Mouse (Mus musculus): ENCODE measurements around the gene Dtd2.
A peak's percentile ranks its signal among the peaks of the same experiment; 100 is the strongest.

The Dtd2 gene

DNA sequence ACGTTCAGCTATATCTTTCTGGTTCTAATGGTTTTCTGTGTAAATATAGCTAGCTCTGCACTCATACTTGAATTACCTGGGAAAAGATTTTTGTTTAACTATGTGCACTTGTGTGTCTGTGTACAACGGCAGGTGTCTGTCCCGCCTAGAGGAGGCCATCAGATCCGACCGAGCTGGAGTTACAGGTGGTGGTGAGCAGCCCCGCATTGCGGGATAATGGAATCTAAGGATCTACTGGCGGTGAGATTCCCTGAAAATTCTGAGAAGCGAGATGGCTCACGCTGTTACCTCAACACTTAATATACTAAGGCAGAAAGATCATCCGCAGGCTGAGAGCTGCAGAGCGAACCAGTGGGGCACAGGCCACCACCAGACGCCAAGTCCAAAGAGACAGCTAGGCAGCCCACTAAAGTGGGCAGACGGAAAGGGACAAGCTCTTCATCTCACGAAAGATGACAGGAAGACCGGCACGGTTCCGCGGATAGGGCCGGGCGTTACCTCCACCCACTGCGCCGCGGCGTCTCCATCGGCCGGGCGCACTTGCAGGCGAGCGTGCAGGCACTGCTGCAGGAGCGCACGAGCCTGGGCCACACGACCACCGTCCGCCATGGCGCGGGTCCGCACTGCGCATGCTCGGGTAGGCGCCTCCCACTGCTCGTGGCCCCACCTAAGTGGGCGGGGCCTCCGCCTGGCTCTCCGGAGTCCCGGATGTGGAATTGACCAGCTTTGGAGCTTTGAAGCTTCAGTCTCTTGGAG, at the start of gene Dtd2:
Gene Dtd2 (minus strand): TSS at position 625 of the 756 bp plus-strand sequence.
- peak; percentile 82 for DNase-seq (ENCODE audit: low spot score)

GRCm38 (mm10) chr12:52049324-52049723, 43.0 kb upstream of the Dtd2 start:
- DNase-seq (ENCODE audit: low spot score), result no peak

DNA sequence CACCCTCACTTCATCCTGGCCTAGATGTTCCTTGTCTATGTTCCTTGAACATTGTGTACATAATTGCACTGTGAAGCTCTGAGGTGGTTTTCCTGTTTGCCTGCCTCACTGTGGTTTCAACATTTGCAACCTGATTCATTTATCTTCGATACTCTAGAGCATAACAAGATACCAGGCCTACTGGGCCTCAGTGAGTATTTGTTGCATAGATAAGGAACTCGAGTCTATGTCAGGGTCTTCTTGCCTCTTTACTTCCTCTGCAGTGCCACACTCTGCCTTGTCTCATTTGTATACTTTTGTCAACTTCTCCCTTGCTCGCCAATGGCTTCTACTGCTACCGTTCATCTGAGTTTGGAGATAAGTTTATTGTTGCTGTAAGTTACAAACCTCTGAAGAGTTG, 40.1 kb upstream of the Dtd2 start:
- no peak for DNase-seq (ENCODE audit: low spot score)

DNA sequence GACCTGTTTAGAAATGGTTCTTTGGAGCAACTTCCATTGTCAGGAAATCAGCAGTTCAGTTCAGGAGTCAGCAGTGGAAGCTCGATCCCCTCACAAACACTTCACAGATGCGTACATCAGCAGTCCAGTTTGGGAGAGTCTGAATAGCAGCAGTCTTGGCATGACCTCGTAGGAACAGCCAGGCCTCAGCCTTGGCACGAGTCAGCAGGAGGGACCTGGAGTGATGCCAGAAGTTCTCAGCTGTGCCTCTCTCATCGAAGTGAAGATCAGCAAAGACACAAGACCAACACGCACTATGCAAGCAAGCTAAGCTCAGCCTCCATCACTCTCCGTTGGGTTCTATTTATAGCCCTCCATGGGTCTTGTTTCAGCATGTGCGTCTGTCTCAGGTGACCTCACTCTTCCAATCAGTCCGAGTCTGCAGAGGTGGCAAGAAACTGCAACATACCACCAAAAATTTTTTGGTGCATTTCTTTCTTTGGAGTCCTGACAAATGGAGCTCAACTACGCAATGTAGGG, 36.6 kb upstream of the Dtd2 start:
- DNase-seq (ENCODE audit: low spot score), result no peak

DNA sequence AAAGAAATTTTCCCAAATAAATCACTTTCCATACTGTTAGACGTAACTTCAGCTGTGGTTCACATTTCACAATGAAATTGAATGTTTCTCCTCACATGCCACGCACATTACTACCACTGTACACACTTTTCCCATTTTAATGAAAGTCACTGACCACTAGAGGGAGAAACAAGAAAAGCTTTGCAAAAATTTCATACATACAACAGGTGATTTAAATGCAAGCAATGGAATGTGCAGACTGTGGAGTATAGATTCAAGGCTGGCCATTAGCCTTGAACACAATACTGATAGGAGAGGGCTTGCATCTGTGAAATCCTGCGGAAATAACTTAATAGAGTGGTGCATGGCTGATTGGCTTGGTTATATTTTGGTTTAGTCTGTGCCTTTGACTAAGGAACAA, 32.1 kb upstream of the Dtd2 start:
- DNase-seq (ENCODE audit: low spot score), result no peak

GRCm38 (mm10) chr12:52034956-52035355, 28.7 kb upstream of the Dtd2 start:
- no peak for DNase-seq (ENCODE audit: low spot score)

GRCm38 (mm10) chr12:52032276-52032675, 26.0 kb upstream of the Dtd2 start:
- DNase-seq (ENCODE audit: low spot score), result no peak

DNA sequence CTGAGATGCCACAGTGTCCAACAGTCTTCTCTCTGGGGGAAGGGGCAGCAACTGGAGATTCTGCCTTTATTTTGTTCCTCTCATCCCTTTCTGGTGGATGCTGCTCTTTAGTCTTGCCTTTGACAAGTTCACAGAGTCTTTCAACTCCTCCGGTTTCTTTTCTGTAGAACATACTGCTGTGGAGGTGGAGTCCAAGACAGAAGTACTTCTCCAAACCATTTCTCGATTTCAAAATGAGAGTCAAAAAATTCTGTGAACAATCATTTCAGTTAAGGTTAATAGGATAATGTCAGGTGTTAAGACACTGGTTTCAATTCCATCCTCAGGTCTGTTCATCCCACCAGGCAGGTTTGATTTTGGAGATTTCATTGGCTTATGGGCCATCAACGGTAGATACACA, 21.7 kb upstream of the Dtd2 start, which contains the start of gene Gpr33:
Gene Gpr33 (minus strand): TSS at position 101 of the 400 bp plus-strand sequence.
- no peak for DNase-seq (ENCODE audit: low spot score)

DNA sequence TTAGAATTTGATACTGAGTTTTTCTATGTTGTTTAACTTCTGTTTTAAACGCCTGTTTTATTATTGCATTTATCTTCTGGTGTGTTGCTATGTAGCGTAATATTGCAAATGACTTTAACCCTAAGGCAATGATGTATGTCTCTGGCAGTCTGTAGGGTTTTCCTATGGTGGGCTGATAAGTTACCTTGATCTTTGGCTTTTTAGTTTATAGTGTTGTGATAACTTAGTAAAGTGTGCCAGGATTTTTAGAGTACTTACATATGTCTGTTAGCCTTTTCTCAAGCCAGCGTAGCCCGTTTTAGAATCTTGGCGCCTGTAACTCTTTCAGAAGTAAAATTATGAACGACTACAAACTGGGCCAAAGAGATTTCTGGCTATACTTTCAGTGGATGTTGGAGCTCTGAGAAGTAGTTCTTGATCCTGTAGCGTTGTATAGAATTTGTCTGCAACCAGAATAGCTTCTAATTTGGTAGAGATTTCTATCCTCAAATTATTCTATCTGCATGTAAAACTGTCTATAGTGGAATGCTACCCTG, 8.3 kb upstream of the Dtd2 start:
- no peak for DNase-seq (ENCODE audit: low spot score)

DNA sequence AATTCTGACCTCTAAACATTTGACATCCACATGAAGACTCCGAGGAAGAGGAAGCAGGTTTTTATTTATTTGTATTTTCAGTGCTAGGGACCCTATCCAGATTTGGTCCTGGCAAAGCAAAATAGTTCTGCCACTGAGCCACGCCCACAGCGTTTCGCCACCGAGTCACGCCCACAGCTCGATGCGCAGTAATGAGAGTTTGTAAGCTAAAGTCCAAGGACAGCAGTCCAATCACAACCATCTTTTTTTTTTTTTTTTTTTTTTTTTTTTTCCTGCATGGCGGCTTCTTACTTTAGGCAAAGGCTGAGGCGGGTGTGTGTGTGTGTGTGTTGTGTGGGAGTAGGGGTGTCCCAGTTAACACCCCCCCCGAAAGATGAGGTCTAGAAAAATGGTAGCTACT, 7.7 kb upstream of the Dtd2 start:
- no peak for DNase-seq (ENCODE audit: low spot score)

- DNase-seq (ENCODE audit: low spot score), result no peak
These were observed 7.0 kb upstream of the Dtd2 start for GRCm38 (mm10) chr12:52013274-52013673.

- no peak for DNase-seq (ENCODE audit: low spot score)
These were observed 5.9 kb upstream of the Dtd2 start for GRCm38 (mm10) chr12:52012159-52012558.

GRCm38 (mm10) chr12:52010630-52010961, 4.3 kb upstream of the Dtd2 start:
- DNase-seq (ENCODE audit: low spot score), result no peak

DNA sequence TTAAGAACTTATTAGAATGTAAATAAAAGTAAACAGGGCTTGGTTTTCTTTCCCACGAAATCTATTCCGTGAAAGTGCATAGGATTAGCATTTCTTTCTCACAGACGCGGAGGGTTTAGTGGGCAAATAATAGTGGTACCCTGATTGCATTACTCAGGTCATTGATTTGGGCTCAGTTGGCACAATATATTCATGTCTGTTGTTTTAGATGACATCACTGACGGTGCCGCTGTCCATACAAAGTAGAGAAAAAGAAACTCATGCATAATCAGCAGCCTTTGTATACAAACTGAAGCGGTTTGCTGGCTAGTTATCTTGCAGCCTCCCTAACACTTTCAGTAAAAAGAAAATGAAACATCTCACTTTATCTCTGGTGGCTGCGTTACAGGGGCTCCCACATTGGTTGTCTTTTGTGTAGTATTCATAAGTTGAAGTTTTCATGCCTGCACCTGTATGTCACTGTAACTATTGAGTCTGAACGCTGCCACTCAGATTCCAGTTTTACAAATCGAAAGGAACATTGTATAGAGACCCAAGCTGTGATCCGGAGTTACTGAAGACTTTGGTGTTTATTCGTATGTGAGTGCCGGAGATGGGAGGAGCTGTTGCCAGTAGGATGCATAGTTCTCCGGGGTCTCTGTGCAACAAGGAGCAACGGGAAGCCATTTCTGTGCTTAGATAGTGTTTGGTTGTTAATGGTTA, 3.8 kb upstream of the Dtd2 start:
- DNase-seq (ENCODE audit: low spot score), result no peak

GRCm38 (mm10) chr12:52006633-52006994, 313 bp upstream of the Dtd2 start:
- DNase-seq (ENCODE audit: low spot score), result no peak

- no peak for DNase-seq (ENCODE audit: low spot score)
These were observed 3.6 kb downstream of the Dtd2 start for GRCm38 (mm10) chr12:52002746-52003145.

DNA sequence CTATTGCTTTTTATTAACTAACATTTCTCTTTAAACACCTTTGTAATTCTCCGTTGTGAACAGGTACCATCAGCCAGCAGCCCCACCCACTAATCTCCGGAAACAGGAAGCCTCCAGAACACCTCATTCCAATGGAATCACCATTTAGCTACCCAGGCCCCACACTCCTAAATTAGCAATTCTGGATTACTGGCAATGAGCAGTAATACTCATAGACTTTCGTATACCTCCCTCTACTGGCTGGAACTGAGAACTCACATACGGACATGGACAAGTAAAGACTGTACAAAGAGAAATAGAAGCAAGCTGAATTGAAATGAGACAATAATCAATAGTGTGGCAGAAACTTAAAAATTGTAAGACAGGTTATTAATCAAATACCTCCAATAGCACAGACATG, 4.8 kb downstream of the Dtd2 start:
- DNase-seq (ENCODE audit: low spot score), result no peak

DNA sequence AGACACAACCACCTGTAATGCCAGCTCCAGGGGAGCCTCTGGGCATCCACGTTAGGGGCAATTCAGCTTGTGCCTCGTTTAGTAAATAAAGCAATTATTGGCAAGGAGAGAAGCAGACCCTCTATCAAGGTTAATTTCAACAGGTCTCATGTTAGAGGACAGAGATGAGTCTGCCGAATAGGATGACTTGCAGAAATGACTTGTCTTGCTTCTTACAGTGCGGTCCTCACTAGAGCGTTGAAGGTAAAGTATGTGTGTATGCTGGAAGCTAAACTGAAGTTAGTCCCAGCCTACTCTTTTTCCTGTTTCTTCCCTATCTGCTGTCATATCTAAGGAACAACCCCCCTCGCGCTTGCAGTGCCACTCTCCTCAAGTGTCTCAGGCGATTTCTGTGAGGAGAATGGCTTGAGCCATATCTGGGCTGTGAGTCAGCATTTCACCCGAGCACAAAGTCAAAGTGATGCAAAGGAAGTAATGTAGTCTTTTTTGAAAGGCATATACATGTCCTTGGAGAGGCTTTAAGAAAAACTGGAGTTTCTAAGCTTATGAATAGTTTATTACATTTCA, 7.9 kb downstream of the Dtd2 start:
- DNase-seq (ENCODE audit: low spot score), result no peak

GRCm38 (mm10) chr12:51995738-51996536, 10.4 kb downstream of the Dtd2 start:
- no peak for DNase-seq (ENCODE audit: low spot score)

- DNase-seq (ENCODE audit: low spot score), result no peak
These were observed 15.7 kb downstream of the Dtd2 start for GRCm38 (mm10) chr12:51990629-51991028.

DNA sequence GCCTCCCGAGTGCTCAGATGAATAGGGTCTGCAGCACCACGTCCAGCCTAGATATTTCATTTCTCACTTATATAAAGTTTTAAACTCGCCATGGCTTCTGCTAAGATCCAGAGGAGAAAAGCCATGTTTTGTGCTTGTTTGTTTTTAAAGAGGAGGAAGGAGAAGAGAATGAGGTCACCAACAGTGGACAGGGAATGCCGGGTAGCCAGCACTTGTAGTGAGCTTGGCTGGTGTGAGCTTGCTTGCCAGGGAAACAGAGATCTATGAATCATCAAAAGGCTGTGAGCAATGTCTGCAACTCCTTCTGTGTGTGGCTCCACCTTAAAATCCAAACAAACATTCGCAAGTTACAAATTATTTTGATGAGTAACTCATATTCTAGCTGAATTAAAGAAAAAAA, 17.8 kb downstream of the Dtd2 start:
- DNase-seq (ENCODE audit: low spot score), result no peak

DNA sequence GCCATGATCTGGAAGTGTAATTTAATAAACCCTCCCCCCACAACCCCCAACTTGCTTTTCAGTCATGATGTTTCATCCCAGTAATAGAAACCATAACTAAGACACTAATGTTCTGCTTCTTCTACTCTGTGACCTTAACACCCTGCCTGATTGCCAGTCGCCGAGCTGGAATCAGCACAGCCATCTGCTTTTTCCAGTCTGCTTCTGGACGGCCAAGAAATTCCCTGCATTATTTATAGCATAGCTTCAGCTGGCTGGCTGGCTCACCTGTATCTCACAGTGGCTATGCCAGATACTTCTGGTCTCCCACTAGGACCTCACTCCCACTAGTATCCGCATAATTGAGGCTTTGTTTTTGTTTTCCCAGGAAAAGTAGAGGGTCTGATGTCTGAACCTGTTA, 20.5 kb downstream of the Dtd2 start:
- no peak for DNase-seq (ENCODE audit: low spot score)
